Mouse (Mus musculus): ENCODE measurements around the gene Rab11fip3.
A peak's percentile ranks its signal among the peaks of the same experiment; 100 is the strongest.
"Not testable (repeated sequence)": the region's sequence is repeated elsewhere in the genome, so short reads cannot be mapped to it uniquely, and the experiment has no call there.

Rab11fip3 gene

GRCm38 (mm10) chr17:26042599-26043248 is 26.6 kb downstream of the Rab11fip3 start:
- ATAC-seq (ENCODE audit: insufficient number of reproducible peaks, low FRiP score, low TSS enrichment), result peak; percentile 49; the same call in 1 of the 2 replicates

GRCm38 (mm10) chr17:26041111-26041802 is 28.1 kb downstream of the Rab11fip3 start:
- peak; percentile 71; the same call in 1 of the 2 replicates for ATAC-seq (ENCODE audit: insufficient number of reproducible peaks, low FRiP score, low TSS enrichment)

GRCm38 (mm10) chr17:26040711-26041110 is 28.6 kb downstream of the Rab11fip3 start:
- not testable (repeated sequence) for ATAC-seq (ENCODE audit: insufficient number of reproducible peaks, low FRiP score, low TSS enrichment)

GRCm38 (mm10) chr17:26032037-26032436 is 37.3 kb downstream of the Rab11fip3 start:
- ATAC-seq (ENCODE audit: insufficient number of reproducible peaks, low FRiP score, low TSS enrichment), result no peak

GRCm38 (mm10) chr17:26031583-26031982 is 37.8 kb downstream of the Rab11fip3 start:
- ATAC-seq (ENCODE audit: insufficient number of reproducible peaks, low FRiP score, low TSS enrichment), result peak; percentile 72; the same call in 1 of the 2 replicates

- no peak for ATAC-seq (ENCODE audit: insufficient number of reproducible peaks, low FRiP score, low TSS enrichment)
These were observed 41.1 kb downstream of the Rab11fip3 start for GRCm38 (mm10) chr17:26028261-26028660.

GRCm38 (mm10) chr17:26024674-26025073 is 44.7 kb downstream of the Rab11fip3 start:
- ATAC-seq (ENCODE audit: insufficient number of reproducible peaks, low FRiP score, low TSS enrichment), result no peak

GRCm38 (mm10) chr17:26023966-26024365 is 45.4 kb downstream of the Rab11fip3 start:
- no peak for ATAC-seq (ENCODE audit: insufficient number of reproducible peaks, low FRiP score, low TSS enrichment)

GRCm38 (mm10) chr17:26023181-26023580 is 46.2 kb downstream of the Rab11fip3 start:
- ATAC-seq (ENCODE audit: insufficient number of reproducible peaks, low FRiP score, low TSS enrichment), result no peak

- ATAC-seq (ENCODE audit: insufficient number of reproducible peaks, low FRiP score, low TSS enrichment), result no peak
These were observed 47.5 kb downstream of the Rab11fip3 start for GRCm38 (mm10) chr17:26021728-26022341.

- no peak for ATAC-seq (ENCODE audit: insufficient number of reproducible peaks, low FRiP score, low TSS enrichment)
These were observed 48.5 kb downstream of the Rab11fip3 start for GRCm38 (mm10) chr17:26020848-26021347.

- ATAC-seq (ENCODE audit: insufficient number of reproducible peaks, low FRiP score, low TSS enrichment), result no peak
These were observed 51.0 kb downstream of the Rab11fip3 start for GRCm38 (mm10) chr17:26018388-26018787.

GRCm38 (mm10) chr17:26017949-26018348 is 51.4 kb downstream of the Rab11fip3 start:
- no peak for ATAC-seq (ENCODE audit: insufficient number of reproducible peaks, low FRiP score, low TSS enrichment)

GRCm38 (mm10) chr17:26017021-26017420 is 52.3 kb downstream of the Rab11fip3 start:
- no peak for ATAC-seq (ENCODE audit: insufficient number of reproducible peaks, low FRiP score, low TSS enrichment)

- no peak for ATAC-seq (ENCODE audit: insufficient number of reproducible peaks, low FRiP score, low TSS enrichment)
These were observed 55.6 kb downstream of the Rab11fip3 start for GRCm38 (mm10) chr17:26013711-26014110.

GRCm38 (mm10) chr17:26011841-26012460 is 57.4 kb downstream of the Rab11fip3 start:
- ATAC-seq (ENCODE audit: insufficient number of reproducible peaks, low FRiP score, low TSS enrichment), result peak; percentile 80; the same call in 1 of the 2 replicates

- no peak for ATAC-seq (ENCODE audit: insufficient number of reproducible peaks, low FRiP score, low TSS enrichment)
These were observed 59.8 kb downstream of the Rab11fip3 start for GRCm38 (mm10) chr17:26009540-26009939.

- no peak for ATAC-seq (ENCODE audit: insufficient number of reproducible peaks, low FRiP score, low TSS enrichment)
These were observed 60.6 kb downstream of the Rab11fip3 start for GRCm38 (mm10) chr17:26008787-26009186.

- ATAC-seq (ENCODE audit: insufficient number of reproducible peaks, low FRiP score, low TSS enrichment), result no peak
These were observed 61.0 kb downstream of the Rab11fip3 start for GRCm38 (mm10) chr17:26008331-26008730.

GRCm38 (mm10) chr17:26007646-26008045 is 61.7 kb downstream of the Rab11fip3 start:
- no peak for ATAC-seq (ENCODE audit: insufficient number of reproducible peaks, low FRiP score, low TSS enrichment)
